Mouse (Mus musculus) heart, embryonic 15.5 days (tissue): ENCODE measurements around the gene Snx8. TPM values are rescaled to one million over a fixed set of nuclear protein-coding genes. Genes with fewer than 3 reads are reported as not detected.

Experiments used
- ATAC-seq: fragments of 200-750 bp; cut with Nextera tagmentation; replicated peaks from 2 replicates; pipeline ENCODE4 v1.8.0; 2017; ENCODE audit warnings: low read depth, moderate TSS enrichment; ENCODE audit not compliant: insufficient number of reproducible peaks, insufficient read depth, low FRiP score
- H3K27ac ChIP-seq: fragments of 300-500 bp; sonication (generic); 2 replicates; pipeline ENCODE4 v1.5.1; 2015; ENCODE audit warnings: mild to moderate bottlenecking, inconsistent platforms
- H3K27me3 ChIP-seq: fragments of 300-500 bp; sonication (generic); 2 replicates; pipeline ENCODE4 v1.6.1; 2015; ENCODE audit warnings: inconsistent platforms
- H3K36me3 ChIP-seq: fragments of 300-500 bp; sonication (generic); 2 replicates; pipeline ENCODE4 v1.6.1; 2015; ENCODE audit warnings: mild to moderate bottlenecking, inconsistent platforms
- H3K4me1 ChIP-seq: fragments of 300-500 bp; sonication (generic); replicated peaks from 2 replicates; pipeline ENCODE4 v1.6.1; 2015; ENCODE audit warnings: inconsistent platforms
- H3K4me2 ChIP-seq: fragments of 300-500 bp; sonication (generic); 2 replicates; pipeline ENCODE4 v1.6.1; 2015; ENCODE audit warnings: inconsistent platforms, mild to moderate bottlenecking, moderate library complexity
- H3K4me3 ChIP-seq: fragments of 300-500 bp; sonication (generic); 2 replicates; pipeline ENCODE4 v1.5.1; 2015; ENCODE audit warnings: mild to moderate bottlenecking, inconsistent platforms
- H3K9ac ChIP-seq: fragments of 300-500 bp; sonication (generic); 2 replicates; pipeline ENCODE4 v1.6.1; 2015; ENCODE audit warnings: mild to moderate bottlenecking, inconsistent platforms
- H3K9me3 ChIP-seq: fragments of 300-500 bp; sonication (generic); replicated peaks from 2 replicates; pipeline ENCODE4 v1.6.1; 2016; ENCODE audit warnings: inconsistent platforms
- WGBS: fragments of 180-500 bp; shearing (Covaris S2); methylation state at CpG from one replicate; pipeline ENCODE4 v1.1.7; 2015; ENCODE audit warnings: mixed read lengths; 5-methylcytosine and 5-hydroxymethylcytosine counted together
- polyA plus RNA-seq: library from polyadenylated mRNA; unstranded; fragments of >200 nt; fragmentation: Nextera tagmentation; extraction: Ambion mirVana; gene quantifications from 2 replicates; pipeline ENCODE4 v1.2.1, GENCODE M21; 2015

Gene Snx8
- polyA plus RNA-seq, 1 experiment from 2014 or later = 14.8 TPM

- no peak overlapping the region for H3K27ac ChIP-seq
- H3K27me3 ChIP-seq = no peaks in the 10 kb centered on the region
- H3K4me1 ChIP-seq = no peaks in the 10 kb centered on the region
- H3K36me3 ChIP-seq = peaks cover 28% of the 10 kb centered on the region; the same call in 1 of the 2 replicates
- H3K4me3 ChIP-seq = no peak overlapping the region
- no peak overlapping the region for H3K4me2 ChIP-seq
- no peaks in the 10 kb centered on the region for H3K9me3 ChIP-seq
- ATAC-seq = no peak
- WGBS = 73% methylated on average over 3 of the region's 3 CpGs
- no peak overlapping the region for H3K9ac ChIP-seq
Observed at GRCm38 (mm10) chr5:140339836-140340235, 49.2 kb downstream of the Snx8 start.

- Histone ChIP-seq H3K27me3 (no peaks in the 10 kb centered on the region), H3K4me1 (no peaks in the 10 kb centered on the region), H3K27ac (no peak overlapping the region), H3K36me3 (peaks cover 24% of the 10 kb centered on the region; the same call in 1 of the 2 replicates), H3K9ac (no peak overlapping the region), H3K4me3 (no peak overlapping the region), H3K4me2 (no peak overlapping the region), H3K9me3 (no peaks in the 10 kb centered on the region)
- no peak for ATAC-seq
- WGBS = 94% methylated on average over 4 of the region's 4 CpGs
Observed at GRCm38 (mm10) chr5:140338779-140339178, 50.3 kb downstream of the Snx8 start.

DNA sequence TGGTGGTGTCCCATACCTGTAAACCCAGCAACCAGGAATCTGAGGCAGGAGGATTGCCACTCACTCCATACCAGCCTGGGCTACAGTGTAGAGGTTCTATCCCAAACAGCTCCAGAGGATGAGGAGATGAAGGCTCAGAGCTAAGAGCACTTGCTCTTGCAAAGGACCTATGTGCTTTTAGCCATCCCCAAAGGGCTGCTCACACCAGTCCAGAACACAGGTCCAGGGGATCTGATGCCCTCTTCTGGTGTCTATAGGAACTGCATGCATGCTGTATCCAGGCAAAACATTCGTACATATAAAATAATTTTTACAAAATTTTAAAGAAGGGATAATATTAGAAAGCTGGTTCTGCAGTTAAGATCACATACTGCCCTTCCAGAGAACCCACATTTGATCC lies 52.4 kb downstream of the Snx8 start:
- no peak overlapping the region for H3K27ac ChIP-seq
- H3K4me2 ChIP-seq = no peak overlapping the region
- H3K9me3 ChIP-seq = no peaks in the 10 kb centered on the region
- WGBS = 89% methylated on average over 1 of the region's 1 CpGs
- no peaks in the 10 kb centered on the region for H3K27me3 ChIP-seq
- no peak for ATAC-seq
- H3K4me1 ChIP-seq = peaks cover 4% of the 10 kb centered on the region; the same call in 1 of the 2 replicates
- H3K9ac ChIP-seq = no peak overlapping the region
- peaks cover 23% of the 10 kb centered on the region; the same call in 1 of the 2 replicates for H3K36me3 ChIP-seq
- H3K4me3 ChIP-seq = no peak overlapping the region

DNA sequence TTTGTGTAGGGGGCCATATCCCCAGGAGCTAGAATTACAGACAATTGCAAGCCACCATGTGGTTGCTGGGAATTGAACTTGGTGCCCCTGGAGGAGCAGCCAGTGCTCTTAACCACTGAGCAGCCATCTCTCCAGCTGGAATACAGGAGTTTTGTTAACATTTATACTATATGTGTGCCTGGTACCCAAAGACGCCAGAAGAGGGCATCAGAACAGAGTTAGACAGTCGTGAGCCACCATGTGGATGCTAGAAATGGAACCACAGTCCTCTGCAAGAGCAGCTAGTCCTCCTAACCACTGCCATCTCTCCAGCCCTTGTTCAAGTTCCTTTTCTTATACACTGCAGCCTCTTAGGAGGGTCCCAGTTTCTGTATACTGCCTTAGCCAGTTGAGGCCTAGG lies 55.4 kb downstream of the Snx8 start:
- Histone ChIP-seq H3K9ac (no peak overlapping the region), H3K9me3 (no peaks in the 10 kb centered on the region), H3K36me3 (peaks cover 9% of the 10 kb centered on the region; the same call in 1 of the 2 replicates), H3K4me1 (peaks cover 16% of the 10 kb centered on the region), H3K4me3 (no peak overlapping the region), H3K27ac (no peak overlapping the region), H3K4me2 (no peak overlapping the region), H3K27me3 (no peaks in the 10 kb centered on the region)
- ATAC-seq = no peak
- 25% methylated on average over 2 of the region's 2 CpGs for WGBS

- Histone ChIP-seq H3K27ac (no peak overlapping the region), H3K4me3 (peak overlapping the region; percentile 84; the same call in 1 of the 2 replicates), H3K4me1 (peaks cover 16% of the 10 kb centered on the region), H3K4me2 (peak overlapping the region; percentile 97; the same call in 1 of the 2 replicates), H3K9me3 (no peaks in the 10 kb centered on the region), H3K36me3 (peaks cover 9% of the 10 kb centered on the region; the same call in 1 of the 2 replicates), H3K27me3 (no peaks in the 10 kb centered on the region), H3K9ac (no peak overlapping the region)
- WGBS = 54% methylated on average over 4 of the region's 4 CpGs
- no peak for ATAC-seq
Observed at GRCm38 (mm10) chr5:140332519-140332918, 56.5 kb downstream of the Snx8 start.

DNA sequence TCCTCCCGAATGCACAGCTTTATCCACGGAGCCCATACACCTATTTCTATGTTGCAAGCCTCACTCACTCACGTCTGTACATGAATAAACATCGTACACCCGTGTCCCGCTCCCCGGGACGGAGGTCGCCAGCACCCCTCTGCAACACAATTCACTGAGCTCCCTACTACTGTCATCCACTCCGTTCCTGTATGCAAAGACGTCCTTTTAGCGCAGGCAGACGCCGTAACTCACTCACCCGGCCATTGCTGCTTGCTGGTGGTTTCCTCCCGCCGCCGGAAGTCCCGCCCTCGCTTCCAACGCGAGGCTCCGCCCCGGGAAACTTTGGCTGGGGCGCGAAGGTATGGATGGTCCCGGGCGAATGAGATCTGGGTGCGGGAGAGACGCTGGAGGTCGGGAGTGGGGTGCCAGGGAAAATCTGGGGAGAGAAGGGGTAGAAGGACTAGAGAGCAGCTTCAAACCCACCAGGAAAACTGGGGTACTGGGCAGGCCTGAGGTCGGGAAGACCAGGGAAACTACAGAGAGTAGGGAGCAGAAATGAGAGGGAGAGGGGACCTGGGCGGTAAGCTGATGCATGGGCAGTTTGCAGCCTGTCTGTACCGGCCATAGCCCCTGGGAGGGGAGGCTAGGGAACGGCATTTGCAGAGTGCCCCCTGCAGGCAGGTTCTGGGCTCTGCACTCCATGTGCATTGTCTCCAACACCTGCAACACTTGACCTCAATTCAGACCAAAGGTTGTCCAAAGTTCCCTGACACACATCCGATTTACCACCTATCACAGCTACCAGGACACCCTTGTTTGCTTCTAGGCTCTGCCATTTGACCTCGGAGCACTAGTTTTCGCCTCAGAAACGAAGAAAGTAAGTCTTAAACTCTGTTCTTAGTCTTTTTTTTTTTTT lies 57.2 kb downstream of the Snx8 start, which contains the start of gene Mrm2:
Mrm2 (minus strand) TSS at position 284 of the 898 bp plus-strand sequence.
- Histone ChIP-seq H3K27ac (peak within 1 kb of the TSS; percentile 89), H3K9me3 (no peaks in the 10 kb centered on the region), H3K36me3 (peaks cover 10% of the 10 kb centered on the region; the same call in 1 of the 2 replicates), H3K4me2 (peak within 1 kb of the TSS; percentile 97), H3K9ac (peak within 1 kb of the TSS; percentile 87), H3K4me3 (peak within 1 kb of the TSS; percentile 84), H3K4me1 (peaks cover 16% of the 10 kb centered on the region), H3K27me3 (no peaks in the 10 kb centered on the region)
- WGBS = 2% methylated on average over 39 of the region's 39 CpGs
- ATAC-seq = peak; percentile 76; the same call in 1 of the 2 replicates

DNA sequence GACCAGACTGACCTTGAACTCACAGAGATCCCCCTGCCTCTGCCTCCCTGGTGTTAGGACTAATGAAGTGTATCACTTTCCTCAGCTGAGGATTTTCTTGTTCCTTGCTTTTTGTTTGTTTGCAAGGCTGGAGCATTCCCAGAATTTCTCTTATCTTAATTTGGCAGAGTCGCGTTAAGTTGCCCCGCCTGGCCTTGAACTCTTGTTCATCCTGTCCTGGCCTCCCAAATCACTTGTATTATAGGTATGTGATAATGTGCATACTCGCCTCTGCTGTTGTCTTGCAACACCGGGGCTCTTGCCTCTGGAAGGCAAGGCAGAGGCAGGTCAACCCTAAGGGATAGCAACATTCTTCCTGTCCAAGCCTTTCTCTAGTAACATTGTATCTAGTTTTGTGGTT lies 65.0 kb downstream of the Snx8 start:
- Histone ChIP-seq H3K4me1 (peaks cover 16% of the 10 kb centered on the region), H3K27ac (no peak overlapping the region), H3K27me3 (no peaks in the 10 kb centered on the region), H3K9me3 (no peaks in the 10 kb centered on the region), H3K4me3 (no peak overlapping the region), H3K4me2 (no peak overlapping the region), H3K9ac (no peak overlapping the region), H3K36me3 (peaks cover 10% of the 10 kb centered on the region; the same call in 1 of the 2 replicates)
- WGBS = 76% methylated on average over 5 of the region's 5 CpGs
- no peak for ATAC-seq

DNA sequence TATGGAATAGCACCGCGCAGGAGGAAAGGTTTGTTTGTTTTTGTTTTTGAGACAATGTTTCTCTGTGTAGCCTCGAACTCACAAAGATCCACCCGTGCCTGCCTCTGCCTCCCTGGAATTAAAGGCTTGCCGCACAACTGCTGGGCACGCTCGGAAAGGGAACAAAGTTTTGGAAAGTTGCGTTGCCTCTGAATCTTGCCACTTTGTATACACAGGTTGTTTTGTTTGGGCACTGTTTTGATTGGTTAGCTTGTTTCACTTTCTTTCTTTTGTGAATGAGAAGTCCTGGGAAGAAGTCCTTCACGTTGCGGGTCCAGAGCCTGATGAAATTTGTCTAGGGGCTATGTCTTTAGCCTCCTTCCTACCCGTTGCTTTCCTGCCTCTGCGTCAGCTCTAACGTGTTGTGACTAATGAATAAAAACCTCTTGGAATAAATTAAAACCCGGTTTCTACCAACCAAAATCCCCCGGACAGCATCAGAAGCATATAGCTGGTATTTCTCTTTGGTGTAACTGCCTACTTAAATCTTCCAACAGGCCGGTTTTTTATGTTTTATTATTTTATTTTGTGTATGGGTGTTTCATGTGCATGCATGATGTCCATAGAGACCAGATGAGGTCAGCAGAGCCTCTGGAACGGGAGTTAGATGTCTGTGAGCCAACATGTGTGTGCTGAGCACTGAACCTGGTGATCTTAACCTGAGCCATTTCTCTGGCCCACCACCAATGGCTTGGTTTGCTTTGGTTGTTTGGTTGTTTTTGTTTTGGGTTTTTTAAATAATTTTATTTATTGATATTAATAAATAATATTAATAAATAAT lies 67.1 kb downstream of the Snx8 start:
- no peaks in the 10 kb centered on the region for H3K27me3 ChIP-seq
- peak overlapping the region; percentile 80 for H3K4me2 ChIP-seq
- H3K4me3 ChIP-seq = peak overlapping the region; percentile 80
- H3K36me3 ChIP-seq = no peaks in the 10 kb centered on the region
- H3K9ac ChIP-seq = peak overlapping the region; percentile 89
- peaks cover 19% of the 10 kb centered on the region for H3K4me1 ChIP-seq
- no peak for ATAC-seq
- H3K9me3 ChIP-seq = no peaks in the 10 kb centered on the region
- 1% methylated on average over 17 of the region's 17 CpGs for WGBS
- H3K27ac ChIP-seq = peak overlapping the region; percentile 74

- Histone ChIP-seq H3K9me3 (no peaks in the 10 kb centered on the region), H3K36me3 (no peaks in the 10 kb centered on the region), H3K4me1 (peaks cover 24% of the 10 kb centered on the region), H3K9ac (peak within 1 kb of the TSS; percentile 89), H3K4me2 (peak within 1 kb of the TSS; percentile 80), H3K4me3 (peak within 1 kb of the TSS; percentile 80), H3K27me3 (no peaks in the 10 kb centered on the region), H3K27ac (peak within 1 kb of the TSS; percentile 74)
- ATAC-seq = peak; percentile 88
- WGBS = under 1% methylated on average over 60 of the region's 60 CpGs
Observed at GRCm38 (mm10) chr5:140321042-140321755, 67.9 kb downstream of the Snx8 start, which contains the start of the genes Mad1l1 and Nudt1. Gene Mad1l1, minus strand, starts transcription at chr5:140321552. Gene Nudt1, plus strand, starts transcription at chr5:140321656.

DNA sequence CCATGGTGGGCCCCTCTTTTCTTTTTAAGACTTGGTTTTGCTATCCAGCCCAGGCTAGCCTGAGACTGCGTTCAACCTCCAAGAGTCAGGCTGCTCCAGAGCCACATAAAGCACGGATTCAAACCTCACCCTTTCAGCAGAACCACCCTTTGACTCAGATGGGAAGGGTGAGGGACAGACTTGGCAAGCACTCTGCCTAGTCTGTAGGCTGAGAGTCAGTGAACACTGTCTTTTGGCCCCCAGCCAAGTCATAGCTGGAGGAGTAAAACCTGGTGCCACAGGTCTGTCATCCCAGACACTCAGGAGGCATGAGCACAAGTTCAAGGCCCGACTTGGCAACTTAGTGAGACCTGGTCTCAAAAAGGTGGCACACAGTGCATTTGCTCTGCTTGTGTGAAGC lies 72.3 kb downstream of the Snx8 start:
- H3K27me3 ChIP-seq = no peaks in the 10 kb centered on the region
- H3K4me3 ChIP-seq = no peak overlapping the region
- peaks cover 25% of the 10 kb centered on the region for H3K36me3 ChIP-seq
- H3K9ac ChIP-seq = no peak overlapping the region
- H3K4me1 ChIP-seq = peaks cover 22% of the 10 kb centered on the region
- no peak overlapping the region for H3K27ac ChIP-seq
- no peak overlapping the region for H3K4me2 ChIP-seq
- no peaks in the 10 kb centered on the region for H3K9me3 ChIP-seq
- ATAC-seq = no peak
- whole genome bisulfite sequencing = 72% methylated on average over 3 of the region's 3 CpGs
